Mouse (Mus musculus) lung, postnatal 25 days (tissue): ENCODE results near the gene Drc1.

ENCODE experiments used
- DNase-seq: peaks from one replicate; pipeline ENCODE4 v3.0.0; 2022; ENCODE audit warnings: low spot score

Gene Drc1

DNA sequence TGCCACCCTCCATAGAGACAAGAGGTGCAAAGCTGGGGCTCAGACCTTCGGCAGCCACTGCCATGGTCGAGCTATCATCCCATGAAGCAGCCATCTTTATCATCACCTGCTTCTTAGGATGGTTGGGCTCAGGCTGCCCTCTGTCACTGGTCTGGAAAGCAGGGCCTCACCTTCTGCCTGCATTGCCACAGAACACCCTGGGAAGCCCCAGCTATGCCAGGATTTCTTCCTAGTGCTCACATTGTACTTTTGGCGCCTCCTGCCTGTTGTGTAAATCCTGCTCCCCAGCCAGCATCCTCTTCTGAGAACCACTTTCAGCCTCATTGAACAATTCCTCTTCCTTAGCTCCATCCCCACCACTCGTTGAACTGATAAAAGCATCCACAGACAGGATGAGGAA is 134.7 kb downstream of the Drc1 start:
- no peak for DNase-seq
